Comparison of ENCODE assay signal across 9 mouse cellular contexts in the genomic region with DNA sequence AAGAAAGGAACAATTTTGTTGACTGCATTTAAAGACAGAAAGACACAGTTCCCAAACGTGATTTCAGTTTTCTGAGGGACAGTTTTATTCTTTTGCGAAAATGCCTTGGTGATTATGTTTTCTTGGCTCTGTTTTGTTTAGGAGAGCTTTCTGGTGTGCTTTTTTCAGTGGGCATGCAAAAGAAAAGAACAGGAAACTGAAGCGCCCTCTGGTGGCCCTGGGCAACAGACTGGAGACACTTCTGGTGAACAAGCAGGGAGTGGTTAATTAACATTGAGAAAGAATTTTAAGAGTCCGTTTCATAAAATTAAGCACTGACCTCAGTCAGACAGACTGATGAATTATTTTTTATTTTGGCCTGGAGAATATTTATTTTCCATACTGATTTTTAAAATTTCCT. TPM values are rescaled to one million over a fixed set of nuclear protein-coding genes. Genes with fewer than 3 reads are reported as not detected.
DNase-seq lines count a peak whose midpoint lies in the region; TF ChIP-seq lines count a peak whose summit lies in the region.
"Had no signal": no experiment of that assay in that cellular context is flagged by ENCODE, and none has a peak within 500 bp of the region (broad histone marks: within the 10 kb centered on the region; RNA-seq: fewer than 3 reads in every experiment).

No protein-coding gene starts in this region.

- TF ChIP-seq POLR2A in ES-Bruce4 (IDR thresholded peaks at IDR 0.05; ENCODE audit: insufficient read depth, low read length) = no peak

- no peak overlapping the region for H3K9ac ChIP-seq in ES-Bruce4 (ENCODE audit: low read depth, poor library complexity, severe bottlenecking)
- H3K9ac ChIP-seq: embryonic facial prominence, embryonic 12.5 days had no signal

- peak; percentile 59 for TF ChIP-seq CTCF in ES-Bruce4 (IDR thresholded peaks at IDR 0.05; ENCODE audit: low read depth, low read length)

- no peaks in the 10 kb centered on the region for H3K4me1 ChIP-seq in ES-Bruce4 (ENCODE audit: control insufficient read depth, insufficient read depth, low read length)
- H3K4me1 ChIP-seq: embryonic facial prominence, embryonic 12.5 days had no signal

- H3K36me3 ChIP-seq in ES-Bruce4 (ENCODE audit: control insufficient read depth, insufficient read depth, low read length, poor library complexity, severe bottlenecking) = no peaks in the 10 kb centered on the region
- H3K36me3 ChIP-seq: embryonic facial prominence, embryonic 12.5 days had no signal

- H3K27ac ChIP-seq in ES-Bruce4 (ENCODE audit: insufficient read depth, low read length) = no peak overlapping the region
- H3K27ac ChIP-seq: embryonic facial prominence, embryonic 12.5 days had no signal

- no peaks in the 10 kb centered on the region for H3K9me3 ChIP-seq in ES-Bruce4 (replicated peaks; ENCODE audit: control insufficient read depth, insufficient read depth, low read length, poor library complexity, severe bottlenecking)
- H3K9me3 ChIP-seq: embryonic facial prominence, embryonic 12.5 days had no signal

- no peak for TF ChIP-seq EP300 in ES-Bruce4 (IDR thresholded peaks at IDR 0.05; ENCODE audit: insufficient read depth, low read depth, low read length)

- H3K4me3 ChIP-seq in ES-Bruce4 (ENCODE audit: low read depth, low read length) = no peak overlapping the region
- H3K4me3 ChIP-seq: embryonic facial prominence, embryonic 12.5 days had no signal

- peak; percentile 2 to 11 for DNase-seq in heart, adult 9 months (ENCODE audit: low spot score in 2 of 2)
- DNase-seq in heart, postnatal 25 days (ENCODE audit: low spot score) = no peak
- peak; percentile 36 for DNase-seq in c-Kit-positive CD71-negative TER-119-negative erythroid progenitor cells, embryonic 14.5 days (ENCODE audit: low read depth)
- peak; percentile 66 for DNase-seq in gastrocnemius, postnatal 10 days
- DNase-seq in left cerebral cortex, adult 18-20 months (ENCODE audit: low spot score in 2 of 2) = peak; percentile 54 to 69
- peak; percentile 17 to 26 for DNase-seq in natural killer cell, adult 2 months (ENCODE audit: low spot score in 2 of 2)
- peak; percentile 48 for DNase-seq in thymus, postnatal 0 days (ENCODE audit: low spot score)

- H3K27me3 ChIP-seq in ES-Bruce4 (ENCODE audit: control insufficient read depth, insufficient read depth, low read length, poor library complexity, severe bottlenecking) = no peaks in the 10 kb centered on the region
- H3K27me3 ChIP-seq: embryonic facial prominence, embryonic 12.5 days had no signal

- intact Hi-C loops in heart, postnatal 25 days (cut with DNase I) = no loop called here

RNA-seq across cellular contexts. Expression of a gene that starts 25.1 kb away (rescaled TPM):
- under 1 TPM; 0.31 to 0.36 TPM for total RNA-seq in heart, postnatal 25 days (2021)
- polyA plus RNA-seq in ES-Bruce4 (2011; ENCODE audit: insufficient read depth, insufficient read length, low read depth, missing spikeins) = 10.5 and 11.7 TPM in 2 replicates
- 1 to 10 TPM; 5.6 to 7.5 TPM for total RNA-seq in gastrocnemius, postnatal 10 days (2021)
- not detected for total RNA-seq in left cerebral cortex, adult 18-20 months (2021)
- polyA plus RNA-seq in thymus, postnatal 0 days (2015; fragmentation: Nextera tagmentation; extraction: Ambion mirVana) = 32.8 and 47.3 TPM in 2 replicates

Comparison
In these comparisons a context has a peak if more than half of its experiments do, and no peak if none do; other contexts are left out.
1. RNA of a gene that starts 25.1 kb away (total RNA-seq): 5.6 to 7.5 TPM in gastrocnemius, postnatal 10 days; 0.31 to 0.36 TPM in heart, postnatal 25 days and not detected in left cerebral cortex, adult 18-20 months; every median in the first group is over 4 times any median in the second.